Mouse (Mus musculus): Measurements from ENCODE around the gene Myh6.
A peak's percentile ranks its signal among the peaks of the same experiment; 100 is the strongest.

Gene Myh6

DNA sequence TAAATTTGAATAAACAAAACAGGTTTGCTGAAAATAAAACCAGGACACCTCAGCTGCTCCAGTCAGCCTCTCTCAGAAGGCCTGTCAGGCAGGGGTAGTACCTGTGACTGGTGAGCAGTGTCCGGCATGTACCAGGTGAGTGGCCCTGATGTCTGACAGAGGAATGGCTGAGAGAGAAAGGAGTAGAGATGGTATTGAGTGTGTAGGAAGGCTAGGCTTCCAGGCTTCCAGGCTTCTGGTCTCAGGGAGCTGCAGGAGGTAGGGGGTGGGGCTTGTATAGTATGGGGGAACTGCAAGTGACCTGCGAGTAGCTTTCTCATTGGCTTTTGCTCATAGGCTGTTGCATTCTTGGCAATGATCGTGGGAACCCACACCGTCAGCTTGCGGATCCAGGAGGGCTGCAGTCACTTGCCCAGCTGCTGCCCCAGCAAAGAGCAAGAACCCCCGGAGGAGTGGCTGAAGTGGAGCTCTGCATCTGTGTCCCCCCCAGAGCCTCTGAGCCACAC, 34.0 kb downstream of the Myh6 start, which contains the start of gene Il25:
TSS of gene Il25 (plus strand) at position 51 of the 506 bp plus-strand sequence.
- no peak for DNase-seq (ENCODE audit: low spot score in 2 of 2)

- no peak for DNase-seq (ENCODE audit: low spot score in 2 of 2)
These were observed 36.3 kb downstream of the Myh6 start for GRCm38 (mm10) chr14:54930431-54930830.

GRCm38 (mm10) chr14:54929801-54930200, 36.9 kb downstream of the Myh6 start:
- DNase-seq (ENCODE audit: low spot score in 2 of 2), result no peak

- no peak for DNase-seq (ENCODE audit: low spot score in 2 of 2)
These were observed 39.4 kb downstream of the Myh6 start for GRCm38 (mm10) chr14:54927296-54927695.

- DNase-seq (ENCODE audit: low spot score in 2 of 2), result no peak
These were observed 40.1 kb downstream of the Myh6 start for GRCm38 (mm10) chr14:54926401-54927158.

- no peak for DNase-seq (ENCODE audit: low spot score in 2 of 2)
These were observed 41.1 kb downstream of the Myh6 start, which contains the start of gene Efs for GRCm38 (mm10) chr14:54925349-54926342. Gene Efs, minus strand, starts transcription at chr14:54926126.

DNA sequence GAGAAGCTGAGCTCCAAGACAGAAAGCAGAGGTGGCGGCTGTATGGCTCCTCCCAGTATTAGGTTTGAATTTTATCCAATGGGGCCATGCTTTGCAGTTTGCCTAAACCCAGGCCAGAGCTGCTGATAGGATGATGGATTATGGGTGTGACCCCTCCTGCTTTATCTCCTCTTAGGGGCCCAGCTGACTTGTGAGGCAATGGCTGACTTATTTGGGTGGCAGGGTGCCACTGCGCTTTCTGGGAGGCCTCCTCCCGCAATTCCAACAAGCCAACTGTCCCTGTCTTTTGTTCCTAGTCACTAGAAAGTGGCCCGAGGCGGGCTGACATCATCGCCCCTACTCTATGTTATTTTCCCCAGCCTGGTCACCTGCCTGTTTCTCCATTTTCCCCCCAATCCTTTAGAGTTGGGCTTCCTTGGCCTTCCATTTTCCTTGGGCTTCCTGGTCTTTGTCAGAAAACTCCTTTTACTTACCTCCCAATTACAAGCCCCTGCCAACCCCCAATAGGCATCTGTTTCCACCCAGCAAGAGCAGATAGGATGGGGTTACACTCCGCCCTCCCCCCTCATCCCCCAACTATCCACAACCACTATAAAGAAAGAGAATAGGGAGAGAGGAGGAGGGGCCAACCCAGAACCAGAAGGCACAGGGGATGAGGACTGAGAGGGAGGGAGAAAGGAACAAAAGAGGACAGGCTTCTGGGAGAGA, 41.9 kb downstream of the Myh6 start:
- no peak for DNase-seq (ENCODE audit: low spot score in 2 of 2)

DNA sequence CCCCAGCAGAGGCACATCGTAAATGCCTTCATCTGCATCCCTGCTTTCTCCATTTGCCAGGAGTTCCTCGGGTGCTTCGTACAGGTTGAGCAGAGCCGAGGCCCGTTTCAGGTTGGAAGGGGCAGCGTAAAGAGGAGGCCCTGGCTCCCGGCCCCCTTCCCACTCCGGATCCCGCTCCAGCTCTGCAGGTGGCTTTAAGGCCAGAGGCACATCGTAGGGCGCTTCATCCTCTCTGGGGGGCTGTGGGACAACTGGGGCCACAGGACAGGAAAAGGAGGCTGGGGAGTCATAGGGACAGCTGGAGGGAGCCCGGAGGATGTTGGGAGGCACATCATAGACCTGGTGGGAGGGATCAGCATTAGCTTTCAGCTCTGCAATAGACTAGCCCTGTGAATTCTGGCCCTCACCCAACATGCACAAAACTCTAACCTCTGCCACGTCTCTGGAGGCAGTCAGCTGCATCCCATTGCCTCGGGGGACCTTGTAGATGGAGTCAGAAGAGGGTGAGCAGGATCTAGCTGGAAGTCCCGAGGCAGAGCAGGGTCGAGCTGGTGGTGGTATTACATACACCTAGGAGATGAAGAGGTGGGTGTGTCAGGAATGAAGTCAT, 46.5 kb downstream of the Myh6 start:
- no peak for DNase-seq (ENCODE audit: low spot score in 2 of 2)

DNA sequence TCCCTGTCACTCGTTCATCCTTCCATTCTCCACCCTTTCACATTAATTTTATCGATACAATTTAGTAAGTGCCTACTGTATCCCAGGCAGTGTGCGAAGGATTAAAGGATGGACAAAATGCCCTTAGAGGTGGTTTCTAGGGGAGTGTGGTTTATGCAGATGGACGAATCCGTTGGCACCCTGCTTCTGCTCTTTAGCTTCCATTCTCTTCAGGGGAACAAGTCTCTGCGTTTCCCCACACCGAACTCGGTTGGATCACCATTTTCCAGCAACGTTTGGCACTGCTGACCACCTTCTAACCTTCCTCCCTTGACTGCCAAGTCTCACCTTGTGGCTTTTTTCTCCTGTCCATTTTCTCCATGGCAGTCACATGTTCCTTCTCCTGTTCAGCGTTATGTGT, 53.4 kb downstream of the Myh6 start:
- DNase-seq (ENCODE audit: low spot score in 2 of 2), result no peak

DNA sequence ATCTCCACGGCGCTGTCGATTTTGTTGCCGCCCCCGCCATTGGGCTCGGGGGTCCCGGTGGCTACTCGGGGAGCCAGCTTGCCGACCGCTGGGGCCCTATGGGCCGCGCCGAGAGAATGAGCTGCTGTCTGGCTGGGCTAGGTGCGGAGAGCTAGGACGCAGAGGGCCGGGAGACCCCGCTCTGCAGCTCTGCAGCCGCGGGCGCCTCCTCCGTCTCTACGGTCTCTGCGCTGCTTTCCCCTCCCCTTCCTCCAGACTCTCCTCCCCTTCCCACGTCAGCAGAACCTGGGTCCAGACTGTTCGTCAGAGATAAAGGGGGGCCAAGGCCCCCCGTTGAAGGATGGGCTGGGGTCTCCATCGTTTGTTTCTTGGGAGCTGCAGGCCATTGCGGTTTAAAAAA, 53.8 kb downstream of the Myh6 start, which contains the start of gene Slc22a17:
TSS of gene Slc22a17 (minus strand) at position 247 of the 400 bp plus-strand sequence.
- DNase-seq (ENCODE audit: low spot score in 2 of 2), result peak in 1 of 2 experiments; percentile 82

- DNase-seq (ENCODE audit: low spot score in 2 of 2), result no peak
These were observed 54.4 kb downstream of the Myh6 start for GRCm38 (mm10) chr14:54912109-54912850.

DNA sequence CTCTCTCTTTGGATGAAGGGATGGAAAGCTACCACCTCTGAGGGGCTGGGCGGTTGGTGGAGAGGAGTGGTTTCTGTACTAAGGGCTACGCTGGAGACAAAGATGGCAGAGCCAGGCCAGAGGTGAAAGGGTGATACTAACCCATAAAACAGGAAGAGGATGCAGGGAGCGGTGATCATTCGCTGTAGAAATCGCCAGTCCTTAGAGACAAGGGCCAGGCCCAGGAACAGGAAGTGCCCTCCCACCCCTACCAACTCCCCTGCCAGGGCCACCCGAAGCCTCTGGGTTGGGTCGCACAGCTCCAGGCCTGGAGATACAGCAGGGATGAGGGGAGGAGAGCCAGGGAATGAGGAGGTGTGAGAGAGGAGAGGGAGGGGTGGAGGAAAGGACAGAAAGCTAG, 58.0 kb downstream of the Myh6 start:
- no peak for DNase-seq (ENCODE audit: low spot score in 2 of 2)

DNA sequence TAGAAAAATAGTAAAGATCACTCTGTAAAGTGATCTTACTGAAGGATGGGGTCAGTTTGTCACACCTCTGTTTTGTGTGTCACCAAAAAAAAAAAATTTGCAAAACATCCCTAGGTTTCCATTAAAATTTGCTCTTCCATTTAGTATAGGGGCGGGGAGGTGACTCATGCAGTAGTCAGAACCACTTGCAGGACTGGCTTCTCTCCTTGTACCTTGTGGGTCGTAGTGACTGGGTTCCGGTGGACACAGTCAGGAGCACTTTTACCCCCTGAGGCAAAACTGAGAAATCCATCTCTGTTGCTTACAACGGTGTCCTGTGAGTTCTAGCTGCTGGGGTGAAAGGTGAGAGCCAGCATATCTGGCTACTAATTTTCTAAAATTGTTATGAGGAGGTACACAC, 63.1 kb downstream of the Myh6 start:
- no peak for DNase-seq (ENCODE audit: low spot score in 2 of 2)

- peak in 1 of 2 experiments; percentile 89 for DNase-seq (ENCODE audit: low spot score in 2 of 2)
These were observed 66.3 kb downstream of the Myh6 start for GRCm38 (mm10) chr14:54900383-54900782.

DNA sequence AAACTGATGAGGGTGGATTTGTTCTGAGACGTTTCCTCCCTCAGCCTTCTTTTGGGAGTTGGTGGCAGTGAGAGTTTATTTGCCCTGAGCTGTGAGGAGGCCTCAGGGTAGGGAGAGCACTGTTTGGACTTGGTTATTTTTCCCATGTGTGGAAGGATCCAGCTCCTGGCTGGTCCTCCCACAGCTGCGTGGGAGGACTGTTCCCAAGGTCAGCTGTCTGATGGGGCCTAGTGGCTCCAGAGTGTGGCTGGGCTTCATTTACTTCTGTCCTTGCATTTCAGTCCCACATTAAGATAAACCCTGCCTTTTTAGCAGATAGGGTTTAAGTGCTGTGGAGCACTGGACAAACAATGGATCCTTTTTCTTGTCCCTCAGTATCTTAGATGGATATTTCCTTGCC, 69.3 kb downstream of the Myh6 start:
- no peak for DNase-seq (ENCODE audit: low spot score in 2 of 2)

DNA sequence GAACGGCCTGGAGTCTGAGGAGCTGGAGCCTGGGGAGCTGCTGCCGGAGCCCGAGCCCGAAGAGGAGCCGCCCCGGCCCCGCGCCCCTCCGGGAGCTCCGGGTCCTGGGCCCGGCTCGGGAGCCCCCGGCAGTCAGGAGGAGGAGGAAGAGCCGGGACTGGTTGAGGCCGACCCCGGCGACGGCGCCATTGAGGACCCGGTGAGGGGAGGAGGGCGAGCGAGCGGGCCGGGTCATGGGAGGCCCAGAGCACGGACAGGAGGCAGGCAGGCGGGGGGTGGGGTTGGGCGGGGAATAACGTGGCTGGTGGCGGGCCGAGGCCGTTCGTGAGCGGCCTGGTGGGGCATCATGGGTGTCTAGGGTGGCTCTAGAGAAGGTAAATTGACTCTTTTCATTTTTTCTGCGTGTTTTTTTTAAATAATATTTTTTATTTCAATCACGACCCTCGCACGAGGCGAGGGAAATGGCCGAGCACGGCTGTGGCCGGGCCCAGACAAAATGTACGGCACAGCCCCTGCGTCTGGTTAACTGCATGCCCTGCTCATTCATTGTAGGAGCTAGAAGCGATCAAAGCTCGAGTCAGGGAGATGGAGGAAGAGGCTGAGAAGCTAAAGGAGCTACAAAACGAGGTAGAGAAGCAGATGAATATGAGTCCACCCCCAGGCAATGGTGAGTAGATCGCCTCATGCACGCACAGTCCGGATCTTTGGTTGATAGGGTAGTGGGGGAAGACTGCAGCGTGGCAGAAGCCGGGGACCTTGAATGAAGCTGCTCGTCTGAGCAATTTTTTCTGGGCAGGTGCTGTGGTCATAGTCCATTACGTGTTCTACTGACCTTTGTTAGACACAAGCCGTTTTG, 72.2 kb downstream of the Myh6 start:
- no peak for DNase-seq (ENCODE audit: low spot score in 2 of 2)

DNA sequence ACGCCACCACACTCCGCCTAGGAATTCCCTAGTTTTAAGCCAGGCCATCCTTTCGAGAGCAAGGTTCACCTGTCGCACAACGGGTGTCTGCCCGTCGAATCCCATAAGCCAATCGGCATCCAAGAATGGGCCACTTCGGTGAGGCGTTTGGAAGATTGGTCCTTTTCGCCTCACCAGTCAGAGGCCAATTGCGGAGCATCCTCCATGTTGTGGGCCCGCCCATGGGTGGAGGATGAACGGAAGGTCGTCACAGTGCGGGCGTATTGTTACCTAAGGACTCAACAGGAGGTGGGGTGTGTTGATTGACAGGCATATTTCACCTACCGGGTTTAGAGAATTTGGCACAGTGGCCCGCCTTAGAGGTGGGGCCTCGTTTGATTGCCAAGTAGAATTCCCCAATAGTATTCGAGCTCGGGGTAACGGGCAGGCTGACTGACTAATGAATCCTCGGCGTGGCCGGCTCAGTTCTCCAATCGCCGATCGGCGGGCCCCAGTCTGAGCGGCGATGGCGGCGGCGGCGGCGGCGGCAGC, 73.0 kb downstream of the Myh6 start:
- peak; percentile 100 for DNase-seq (ENCODE audit: low spot score in 2 of 2)

- no peak for DNase-seq (ENCODE audit: low spot score in 2 of 2)
These were observed 74.5 kb downstream of the Myh6 start, which contains the start of gene Pabpn1 for GRCm38 (mm10) chr14:54892200-54892599. Gene Pabpn1, plus strand, starts transcription at chr14:54892500.
